Mouse (Mus musculus): ENCODE results near the gene Cmtm6.

DNA sequence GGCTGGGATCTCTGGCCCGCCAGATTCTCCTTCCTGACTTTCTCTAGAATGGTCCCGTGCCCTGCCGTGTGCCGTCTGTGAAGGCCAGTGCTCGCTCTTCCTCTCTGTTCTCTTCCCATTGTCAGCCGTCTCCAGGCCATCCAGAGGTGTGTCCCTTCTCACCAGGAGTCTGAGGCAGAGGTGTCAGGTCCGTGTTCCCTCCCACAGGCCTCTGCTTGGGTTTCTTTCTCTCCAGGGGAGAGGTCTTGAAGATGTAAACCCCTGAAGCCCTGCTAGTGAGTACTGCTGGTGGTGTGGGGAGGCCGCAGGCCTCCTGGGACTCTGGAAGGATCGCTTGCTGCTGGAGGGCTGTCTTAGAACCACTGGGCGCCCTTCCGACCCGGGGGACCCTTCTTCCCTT is 16.6 kb downstream of the Cmtm6 start:
- no peak for TF ChIP-seq CTCF (IDR thresholded peaks at IDR 0.05; ENCODE audit: low read depth, low read length)
- TF ChIP-seq GATA1 (IDR thresholded peaks at IDR 0.05; ENCODE audit: borderline replicate concordance, low read length), result no peak
- no peak for TF ChIP-seq GATA2 (IDR thresholded peaks at IDR 0.05; ENCODE audit: borderline replicate concordance, low read depth, low read length)

Data from G1E (cell line).